Mouse (Mus musculus) neural tube, embryonic 11.5 days (tissue): Measurements from ENCODE around the gene Satb1. TPM values are rescaled to one million over a fixed set of nuclear protein-coding genes. Genes with fewer than 3 reads are reported as not detected.

Experiments used
- ATAC-seq: fragments of 200-750 bp; cut with Nextera tagmentation; 2 replicates; pipeline ENCODE4 v1.8.0; 2017; ENCODE audit warnings: moderate number of reproducible peaks, mild to moderate bottlenecking, moderate TSS enrichment, moderate library complexity; ENCODE audit not compliant: insufficient read depth, low FRiP score, low TSS enrichment
- DNase-seq: peaks from one replicate; pipeline ENCODE4 v3.0.0-alpha.2; 2015; ENCODE audit warnings: low spot score
- H3K27ac ChIP-seq: fragments of 300-500 bp; sonication (generic); 2 replicates; pipeline ENCODE4 v1.5.1; 2014; ENCODE audit warnings: low read depth, mild to moderate bottlenecking, low read length
- H3K27me3 ChIP-seq: fragments of 300-500 bp; sonication (generic); 2 replicates; pipeline ENCODE4 v1.6.1; 2014; ENCODE audit warnings: mild to moderate bottlenecking, low read length, mixed read lengths; ENCODE audit not compliant: control insufficient read depth, insufficient read depth
- H3K36me3 ChIP-seq: fragments of 300-500 bp; sonication (generic); 2 replicates; pipeline ENCODE4 v1.6.1; 2014; ENCODE audit warnings: mild to moderate bottlenecking, low read length, moderate library complexity, mixed read lengths; ENCODE audit not compliant: control insufficient read depth, insufficient read depth
- H3K4me1 ChIP-seq: fragments of 300-500 bp; sonication (generic); 2 replicates; pipeline ENCODE4 v1.6.1; 2014; ENCODE audit warnings: low read length, mixed read lengths; ENCODE audit not compliant: control insufficient read depth, insufficient read depth
- H3K4me2 ChIP-seq: fragments of 300-500 bp; sonication (generic); 2 replicates; pipeline ENCODE4 v1.6.1; 2014; ENCODE audit warnings: low read depth, mild to moderate bottlenecking, moderate library complexity
- H3K4me3 ChIP-seq: fragments of 300-500 bp; sonication (generic); 2 replicates; pipeline ENCODE4 v1.5.1; 2014; ENCODE audit warnings: low read depth, low read length
- H3K9ac ChIP-seq: fragments of 300-500 bp; sonication (generic); 2 replicates; pipeline ENCODE4 v1.6.1; 2014; ENCODE audit warnings: mild to moderate bottlenecking, low read length
- H3K9me3 ChIP-seq: fragments of 300-500 bp; sonication (generic); 2 replicates; pipeline ENCODE4 v1.6.1; 2016; ENCODE audit warnings: low read length; ENCODE audit not compliant: control insufficient read depth
- WGBS: fragments of 180-500 bp; shearing (Covaris S2); extraction: QIAGEN DNeasy Blood & Tissue Kit; methylation state at CpG from one replicate; pipeline ENCODE4 v1.1.7; 2014; 5-methylcytosine and 5-hydroxymethylcytosine counted together
- polyA plus RNA-seq: library from polyadenylated mRNA; unstranded; fragments of >200 nt; fragmentation: Nextera tagmentation; extraction: Ambion mirVana; gene quantifications from 2 replicates; pipeline ENCODE4 v1.2.1, GENCODE M21; 2014

Gene Satb1
- polyA plus RNA-seq, 1 experiment from 2014 or later = 33.5 TPM

DNA sequence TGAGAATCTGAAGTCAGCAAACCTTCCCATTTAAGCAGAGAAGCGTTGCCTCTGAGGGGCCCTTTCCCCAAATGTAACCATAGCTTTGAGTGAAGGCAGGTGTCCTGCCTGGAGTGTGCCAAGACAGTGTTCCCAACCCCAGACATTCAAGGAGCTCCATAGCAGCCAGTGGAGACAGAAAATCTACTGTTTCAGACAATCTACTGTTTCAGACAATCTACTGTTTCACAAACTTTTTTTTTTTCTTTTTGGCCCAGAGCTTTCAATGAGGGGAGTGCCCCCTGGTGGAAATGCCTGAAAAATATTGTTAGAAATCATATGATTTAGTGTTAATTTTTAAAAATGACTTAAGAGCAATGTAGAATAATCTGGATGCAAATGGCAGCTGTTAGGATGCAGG is 55.3 kb downstream of the Satb1 start:
- Histone ChIP-seq H3K27ac (no peak overlapping the region), H3K36me3 (no peaks in the 10 kb centered on the region; the same call in 1 of the 2 replicates), H3K9me3 (no peaks in the 10 kb centered on the region), H3K4me3 (no peak overlapping the region), H3K4me2 (no peak overlapping the region), H3K9ac (no peak overlapping the region), H3K27me3 (no peaks in the 10 kb centered on the region), H3K4me1 (no peaks in the 10 kb centered on the region)
- DNase-seq (no peak), ATAC-seq (no peak)
- WGBS = 97% methylated on average over 1 of the region's 1 CpGs

DNA sequence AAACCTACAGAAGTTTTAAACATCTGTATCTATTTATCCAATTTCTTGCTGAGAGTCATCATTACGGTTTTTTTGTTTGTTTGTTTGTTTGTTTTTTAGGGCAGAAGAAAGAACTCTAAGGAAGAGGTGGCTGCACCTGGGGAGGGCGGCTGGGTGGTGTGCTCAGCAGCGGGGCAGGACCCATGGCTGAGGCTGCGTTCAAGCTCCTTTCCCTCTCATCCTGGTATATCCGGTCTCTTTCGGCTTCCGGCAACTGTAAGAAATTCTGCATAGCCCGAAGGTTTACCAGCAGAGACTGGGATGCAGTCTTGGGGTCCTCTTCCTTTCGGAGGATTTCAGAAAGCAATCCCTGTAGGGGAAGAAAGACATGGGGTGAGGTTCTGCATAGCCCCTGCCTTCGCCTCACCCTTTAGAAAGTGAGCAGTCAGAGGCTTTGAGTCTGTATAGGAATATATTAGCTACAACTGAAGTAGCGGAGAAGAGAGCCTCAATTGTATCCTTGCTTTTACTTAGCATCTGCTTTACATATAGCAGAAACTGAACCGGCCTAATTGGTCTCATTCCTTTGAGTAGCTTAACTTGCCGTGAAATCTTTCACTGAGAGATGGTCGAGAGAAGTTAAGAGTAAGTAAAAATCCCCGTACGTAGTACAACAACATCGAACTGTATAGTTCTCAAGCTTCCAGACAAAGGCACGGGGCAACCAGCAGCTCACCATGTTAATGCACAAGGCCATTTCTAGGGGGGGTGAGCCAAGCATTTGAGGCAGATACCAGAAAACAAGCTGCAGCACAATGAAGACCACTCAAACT is 57.8 kb downstream of the Satb1 start:
- DNase-seq (no peak), ATAC-seq (peak; percentile 93)
- no peaks in the 10 kb centered on the region for H3K9me3 ChIP-seq
- H3K27ac ChIP-seq = peak overlapping the region; percentile 15; the same call in 1 of the 2 replicates
- WGBS = 71% methylated on average over 18 of the region's 18 CpGs
- H3K27me3 ChIP-seq = no peaks in the 10 kb centered on the region
- H3K4me2 ChIP-seq = no peak overlapping the region
- no peaks in the 10 kb centered on the region for H3K4me1 ChIP-seq
- no peak overlapping the region for H3K9ac ChIP-seq
- H3K36me3 ChIP-seq = no peaks in the 10 kb centered on the region; the same call in 1 of the 2 replicates
- no peak overlapping the region for H3K4me3 ChIP-seq

DNA sequence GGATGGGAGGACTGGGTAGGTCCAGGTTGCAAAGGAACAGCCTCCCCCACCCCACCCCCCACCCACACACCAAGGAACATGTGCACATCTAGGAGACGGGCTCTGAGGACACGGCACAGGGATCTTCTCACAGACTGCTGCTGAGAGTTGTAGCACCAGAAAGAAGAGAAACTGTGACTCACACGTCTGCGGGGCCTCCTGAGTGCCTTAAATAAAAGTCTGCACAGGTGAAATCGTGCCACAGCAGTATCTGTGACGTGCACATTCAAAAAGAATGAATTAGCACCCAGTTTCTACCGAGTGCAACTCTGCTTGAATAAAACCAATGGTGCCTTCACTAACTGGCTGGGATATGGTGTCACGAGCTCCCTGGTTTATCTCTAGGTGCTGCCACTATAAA is 69.5 kb downstream of the Satb1 start:
- DNase-seq = no peak
- Histone ChIP-seq H3K4me1 (no peaks in the 10 kb centered on the region), H3K4me3 (no peak overlapping the region), H3K27me3 (no peaks in the 10 kb centered on the region), H3K4me2 (no peak overlapping the region), H3K36me3 (no peaks in the 10 kb centered on the region), H3K27ac (no peak overlapping the region), H3K9ac (no peak overlapping the region), H3K9me3 (no peaks in the 10 kb centered on the region)
- ATAC-seq = no peak
- WGBS = 91% methylated on average over 8 of the region's 8 CpGs

DNA sequence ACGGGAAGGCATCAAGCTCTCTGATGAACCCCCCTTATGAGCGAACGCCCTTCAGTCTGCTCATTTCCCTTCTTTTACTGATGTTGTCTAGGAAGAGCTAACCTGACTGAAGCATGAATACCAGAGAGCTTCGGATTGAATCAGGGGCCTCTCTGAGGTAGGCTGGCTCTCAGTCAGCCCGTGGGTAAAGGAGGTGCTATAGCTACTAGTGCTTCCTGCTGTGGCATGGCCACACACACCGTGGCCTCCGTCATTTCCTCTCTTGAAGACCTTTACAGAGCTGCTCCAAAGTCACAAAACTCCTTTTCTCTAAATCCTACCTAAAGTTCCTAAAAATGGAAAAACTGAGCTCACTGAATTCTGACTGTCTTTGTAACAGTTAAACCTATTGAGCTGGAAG is 70.6 kb downstream of the Satb1 start:
- ATAC-seq = no peak
- 75% methylated on average over 7 of the region's 7 CpGs for WGBS
- H3K36me3 ChIP-seq = no peaks in the 10 kb centered on the region

DNA sequence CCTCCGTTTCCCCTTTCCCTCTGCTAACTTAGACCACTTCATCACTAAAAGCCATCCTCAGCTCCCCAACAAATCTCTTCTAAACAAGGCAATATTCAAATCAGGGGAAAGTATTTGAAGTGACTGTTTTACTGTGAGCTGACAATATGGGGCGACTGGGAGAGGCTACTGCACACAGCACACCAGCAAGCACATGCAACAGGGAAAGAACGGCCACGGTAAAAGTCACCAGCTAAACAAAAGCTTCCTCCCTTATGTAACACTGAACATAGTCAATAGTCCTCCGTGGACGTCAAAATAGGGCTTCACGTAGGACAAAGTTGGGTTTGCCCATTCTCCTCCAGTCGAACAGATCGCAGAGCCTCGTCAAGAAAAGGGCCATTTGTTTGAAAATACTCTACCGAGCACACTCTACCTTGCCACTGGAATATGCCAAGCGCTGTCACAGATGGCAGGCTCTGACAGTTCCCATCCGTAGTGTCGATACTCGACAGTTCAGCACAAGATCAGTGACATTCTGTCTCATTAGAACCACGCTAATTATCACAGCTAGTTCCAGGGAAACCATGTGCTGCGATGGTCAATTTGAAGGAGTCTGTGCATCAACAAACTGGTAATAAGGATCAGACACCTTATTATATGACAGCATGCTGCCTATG is 72.0 kb downstream of the Satb1 start:
- no peaks in the 10 kb centered on the region for H3K27me3 ChIP-seq
- no peak for ATAC-seq
- no peak overlapping the region for H3K4me2 ChIP-seq
- no peaks in the 10 kb centered on the region for H3K9me3 ChIP-seq
- 85% methylated on average over 17 of the region's 17 CpGs for WGBS
- no peak overlapping the region for H3K9ac ChIP-seq
- H3K4me3 ChIP-seq = no peak overlapping the region
- no peaks in the 10 kb centered on the region for H3K4me1 ChIP-seq
- H3K36me3 ChIP-seq = no peaks in the 10 kb centered on the region
- DNase-seq = no peak
- no peak overlapping the region for H3K27ac ChIP-seq

More for the DNA sequence above, 70.6 kb downstream of the Satb1 start:
- Histone ChIP-seq H3K27me3 (no peaks in the 10 kb centered on the region), H3K9me3 (no peaks in the 10 kb centered on the region), H3K9ac (no peak overlapping the region), H3K4me3 (no peak overlapping the region), H3K4me1 (no peaks in the 10 kb centered on the region), H3K4me2 (no peak overlapping the region), H3K27ac (no peak overlapping the region)
- DNase-seq = no peak

DNA sequence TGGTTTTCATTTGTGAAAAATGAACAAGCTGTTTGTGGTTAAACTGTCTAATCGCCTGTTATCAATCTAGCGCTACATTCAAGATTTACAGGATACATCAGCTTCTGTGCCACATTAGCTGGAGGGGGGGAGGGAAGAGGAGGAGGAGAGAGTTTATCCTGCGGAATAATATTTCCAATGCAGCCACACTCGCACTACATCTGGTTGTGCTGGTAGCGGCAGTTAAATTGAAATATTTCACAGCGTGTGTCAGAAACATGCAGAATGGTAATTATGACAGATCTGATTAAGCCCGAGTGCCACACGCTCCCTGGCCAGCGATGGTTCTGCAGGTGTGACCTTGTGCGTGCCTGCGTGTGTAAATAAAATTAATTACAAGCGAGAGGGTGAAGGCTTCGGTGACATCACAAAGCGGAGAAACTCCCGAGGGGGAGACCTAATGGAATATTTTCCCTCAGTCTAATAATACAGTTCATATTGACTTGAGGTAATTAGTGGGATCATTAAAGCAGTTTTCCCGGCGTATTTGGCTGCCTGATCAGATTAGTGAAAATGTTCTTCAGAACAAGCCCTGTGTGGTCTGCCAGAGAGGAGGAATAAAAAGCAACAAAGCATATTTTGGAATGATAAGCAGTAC is 72.7 kb downstream of the Satb1 start:
- Histone ChIP-seq H3K9me3 (no peaks in the 10 kb centered on the region), H3K27ac (no peak overlapping the region), H3K4me3 (no peak overlapping the region), H3K4me2 (no peak overlapping the region), H3K9ac (no peak overlapping the region), H3K27me3 (no peaks in the 10 kb centered on the region), H3K36me3 (no peaks in the 10 kb centered on the region), H3K4me1 (no peaks in the 10 kb centered on the region)
- ATAC-seq (peak; percentile 52), DNase-seq (no peak)
- 63% methylated on average over 17 of the region's 17 CpGs for WGBS

DNA sequence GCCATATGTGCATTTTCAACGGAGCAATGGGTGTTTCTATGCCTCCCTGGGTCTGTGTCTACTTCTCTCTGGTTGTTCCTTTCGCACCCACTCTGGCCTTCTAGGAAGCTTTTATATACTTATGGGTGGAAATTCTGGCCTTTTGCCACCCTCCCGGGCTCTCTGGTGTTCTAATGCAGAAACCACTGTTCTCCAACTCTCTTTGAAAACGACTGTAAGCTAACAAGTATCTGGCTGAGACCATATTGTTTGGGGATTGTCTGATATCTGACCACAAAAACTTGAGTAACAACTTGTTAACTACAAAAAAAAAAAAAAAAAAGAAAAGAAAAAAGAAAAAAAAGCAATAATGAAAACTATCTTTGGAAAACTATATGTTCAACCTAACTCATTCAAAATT is 73.6 kb downstream of the Satb1 start:
- no peaks in the 10 kb centered on the region for H3K4me1 ChIP-seq
- WGBS = 84% methylated on average over 4 of the region's 4 CpGs

DNA sequence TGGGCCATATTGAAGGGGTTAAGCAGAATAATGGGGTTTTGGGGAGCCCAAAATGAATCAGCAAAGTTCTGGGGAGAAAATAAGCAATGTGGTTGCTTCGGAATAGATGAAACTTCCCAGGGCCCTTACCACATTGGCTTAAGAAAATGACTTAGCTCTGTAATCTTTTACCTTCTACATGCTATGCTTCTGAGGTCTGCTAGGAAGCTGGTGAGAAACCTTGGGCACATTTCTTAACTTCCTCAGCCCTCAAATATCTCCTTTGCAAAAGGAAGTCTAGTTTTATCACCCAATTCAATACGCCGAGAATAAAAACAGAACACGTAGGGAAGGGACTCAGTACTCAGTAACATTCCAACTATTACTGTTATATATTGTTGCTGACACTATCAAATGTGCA is 80.9 kb downstream of the Satb1 start:
- Histone ChIP-seq H3K4me1 (no peaks in the 10 kb centered on the region), H3K4me2 (no peak overlapping the region), H3K27me3 (no peaks in the 10 kb centered on the region), H3K4me3 (no peak overlapping the region), H3K9ac (no peak overlapping the region), H3K36me3 (no peaks in the 10 kb centered on the region), H3K9me3 (no peaks in the 10 kb centered on the region), H3K27ac (no peak overlapping the region)
- 97% methylated on average over 4 of the region's 4 CpGs for WGBS
- no peak for DNase-seq
- no peak for ATAC-seq

More for the DNA sequence above, 73.6 kb downstream of the Satb1 start:
- Histone ChIP-seq H3K36me3 (no peaks in the 10 kb centered on the region), H3K9me3 (no peaks in the 10 kb centered on the region), H3K27me3 (no peaks in the 10 kb centered on the region), H3K4me3 (no peak overlapping the region), H3K27ac (no peak overlapping the region), H3K9ac (no peak overlapping the region), H3K4me2 (no peak overlapping the region)
- no peak for DNase-seq
- no peak for ATAC-seq
